Mouse (Mus musculus) kidney, adult 2 months (tissue): Measurements from ENCODE around the gene Tmem132e.

Experiments
- CTCF ChIP-seq: fragments of 200-500 bp; conservative IDR thresholded peaks from 2 replicates; pipeline ENCODE4 v1.5.1; 2011; ENCODE audit warnings: low read depth, mild to moderate bottlenecking, control low read depth, low read length, moderate library complexity, mixed read lengths; ENCODE audit not compliant: insufficient read depth, insufficient read length
- POLR2A ChIP-seq: fragments of 200-500 bp; IDR thresholded peaks from one replicate; pipeline ENCODE4 v1.6.1; 2011; ENCODE audit warnings: low read depth, low read length, control low read depth

DNA sequence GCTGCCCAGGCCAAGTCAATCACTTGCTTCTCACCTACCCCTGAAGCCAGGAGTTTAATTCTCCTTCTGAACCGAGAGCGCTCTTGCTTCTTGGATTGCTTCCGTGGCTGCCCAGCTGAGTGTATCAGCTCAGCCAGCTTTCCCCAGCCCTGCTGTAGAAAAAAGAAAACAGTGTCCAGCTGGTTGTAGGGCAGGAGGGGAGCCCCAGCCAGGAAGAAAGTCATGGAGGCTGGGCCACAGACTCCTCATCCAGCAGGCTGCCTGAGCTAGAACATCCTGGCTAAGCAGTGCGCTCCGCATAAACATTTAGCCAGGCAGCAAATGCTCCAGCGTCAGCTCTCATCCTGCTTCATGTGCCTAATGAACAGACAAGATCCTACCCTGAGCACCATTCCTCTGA, 48.3 kb upstream of the Tmem132e start:
- no peak for TF ChIP-seq CTCF
- no peak for TF ChIP-seq POLR2A
